Mouse (Mus musculus): ENCODE data around the gene Smtn.

DNA sequence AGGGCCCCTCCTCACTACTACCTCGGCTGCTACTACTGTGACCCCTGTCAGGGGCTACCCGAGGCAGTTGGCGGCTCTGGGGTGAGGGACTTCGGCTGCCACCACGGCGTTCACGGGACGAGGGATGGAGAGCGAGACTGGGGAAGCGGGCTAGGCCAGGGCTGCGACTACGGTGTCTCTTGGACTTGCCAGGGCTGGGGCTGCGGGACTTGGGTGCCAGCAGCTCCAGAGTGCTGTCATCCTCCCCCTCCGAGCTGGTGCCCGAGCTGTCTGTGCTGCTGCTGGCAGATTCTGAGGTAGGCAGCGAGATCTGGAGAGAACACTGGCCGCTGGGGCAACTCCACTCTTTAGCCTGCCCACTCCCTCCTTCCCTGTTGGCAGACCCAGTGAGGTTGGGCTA, 45.6 kb downstream of the Smtn start:
- TF ChIP-seq CTCF (conservative IDR thresholded peaks at IDR 0.05; ENCODE audit: insufficient read depth, insufficient read length, low read depth, low read length): no peak
- no peak for TF ChIP-seq POLR2A (IDR thresholded peaks at IDR 0.05; ENCODE audit: low read depth, low read length)

Measured in kidney, adult 2 months (tissue).